In genomic region chr1:133941158-133941860, GRCm38 (mm10) we compare ENCODE assay signal across 13 mouse cellular contexts. TPM values are rescaled to one million over a fixed set of nuclear protein-coding genes. Genes with fewer than 3 reads are reported as not detected.
A peak's percentile ranks its signal among the peaks of the same experiment; 100 is the strongest.
DNase-seq lines count a peak whose midpoint lies in the region; ATAC-seq and TF ChIP-seq lines count a peak whose summit lies in the region.
"Had no signal": no experiment of that assay in that cellular context is flagged by ENCODE, and none has a peak within 500 bp of the region (broad histone marks: within the 10 kb centered on the region; RNA-seq: fewer than 3 reads in every experiment).

No protein-coding gene starts in this region.

- no peaks in the 10 kb centered on the region for H3K27me3 ChIP-seq in lung, embryonic 14.5 days (ENCODE audit: insufficient read depth, low read length)
- H3K27me3 ChIP-seq in embryonic facial prominence, embryonic 15.5 days: no peaks in the 10 kb centered on the region
- H3K27me3 ChIP-seq in myocyte (ENCODE audit: control insufficient read depth, insufficient read depth, insufficient read length): no peaks in the 10 kb centered on the region
- H3K27me3 ChIP-seq: liver, embryonic 15.5 days had no signal

- DNase-seq in lung, embryonic 14.5 days: peak; percentile 76
- DNase-seq in lung, postnatal 10 days: no peak
- DNase-seq in ZHBTc4 (ENCODE audit: low read depth, low spot score): peak; percentile 18
- no peak for DNase-seq in kidney, adult 8-10 months
- DNase-seq in right cerebral cortex, postnatal 25 days: no peak
- DNase-seq: adrenal gland, adult 2 months; cerebellum, postnatal 10 days had no signal

- peak overlapping the region; percentile 70 for H3K27ac ChIP-seq in lung, embryonic 14.5 days (ENCODE audit: low read depth)
- peak overlapping the region; percentile 79 for H3K27ac ChIP-seq in embryonic facial prominence, embryonic 15.5 days (replicated peaks)
- H3K27ac ChIP-seq: hindbrain, embryonic 14.5 days; liver, embryonic 15.5 days; midbrain, embryonic 10.5 days had no signal

- no peaks in the 10 kb centered on the region for H3K9me3 ChIP-seq in lung, embryonic 14.5 days (ENCODE audit: low read depth, low read length)
- H3K9me3 ChIP-seq in embryonic facial prominence, embryonic 15.5 days (replicated peaks): no peaks in the 10 kb centered on the region
- H3K9me3 ChIP-seq: liver, embryonic 15.5 days had no signal

- no peaks in the 10 kb centered on the region for H3K79me2 ChIP-seq in myocyte (ENCODE audit: control insufficient read depth, insufficient read depth)

- no peak overlapping the region for H3K4me3 ChIP-seq in lung, embryonic 14.5 days (ENCODE audit: low read depth, low read length)
- no peak overlapping the region for H3K4me3 ChIP-seq in embryonic facial prominence, embryonic 15.5 days (replicated peaks)
- H3K4me3 ChIP-seq in myocyte: no peak overlapping the region
- H3K4me3 ChIP-seq: liver, embryonic 15.5 days; midbrain, embryonic 10.5 days had no signal

- H3ac ChIP-seq in myocyte (ENCODE audit: control insufficient read depth, insufficient read length): no peak overlapping the region

- peaks cover 11% of the 10 kb centered on the region for H3K4me1 ChIP-seq in lung, embryonic 14.5 days (ENCODE audit: insufficient read depth)
- peaks cover 16% of the 10 kb centered on the region for H3K4me1 ChIP-seq in embryonic facial prominence, embryonic 15.5 days
- H3K4me1 ChIP-seq: midbrain, embryonic 10.5 days had no signal

- no peak overlapping the region for H3K9ac ChIP-seq in lung, embryonic 14.5 days
- H3K9ac ChIP-seq in embryonic facial prominence, embryonic 15.5 days: no peak overlapping the region
- H3K9ac ChIP-seq: hindbrain, embryonic 14.5 days; liver, embryonic 15.5 days had no signal

- peak; percentile 91 for ATAC-seq in lung, embryonic 14.5 days (ENCODE audit: insufficient read depth)
- ATAC-seq in embryonic facial prominence, embryonic 15.5 days (ENCODE audit: insufficient number of reproducible peaks, low FRiP score, low TSS enrichment, low read depth): peak; percentile 81

- no peaks in the 10 kb centered on the region for H3K36me3 ChIP-seq in lung, embryonic 14.5 days (ENCODE audit: insufficient read depth)
- no peaks in the 10 kb centered on the region for H3K36me3 ChIP-seq in embryonic facial prominence, embryonic 15.5 days
- no peaks in the 10 kb centered on the region for H3K36me3 ChIP-seq in myocyte (ENCODE audit: control insufficient read depth, insufficient read depth)
- H3K36me3 ChIP-seq: liver, embryonic 15.5 days; midbrain, embryonic 10.5 days had no signal

- TF ChIP-seq CTCF in lung, embryonic 14.5 days (IDR thresholded peaks at IDR 0.05; ENCODE audit: low read depth): no peak

- TF ChIP-seq POLR2A in myocyte (IDR thresholded peaks at IDR 0.05; ENCODE audit: insufficient read length, low read depth): no peak

- WGBS in lung, embryonic 14.5 days: 35% methylated on average over 11 of the region's 11 CpGs
- 32% methylated on average over 11 of the region's 11 CpGs for WGBS in embryonic facial prominence, embryonic 15.5 days

- H3K4me2 ChIP-seq in lung, embryonic 14.5 days: no peak overlapping the region
- H3K4me2 ChIP-seq in embryonic facial prominence, embryonic 15.5 days (replicated peaks): no peak overlapping the region
- H3K4me2 ChIP-seq in myocyte (ENCODE audit: low read depth): peak overlapping the region; percentile 73
- H3K4me2 ChIP-seq: hindbrain, embryonic 14.5 days; liver, embryonic 15.5 days had no signal

TF ChIP-seq in myocyte, 11 proteins besides CTCF, POLR2A, EP300 and RAD21:
- peak; percentile 86 for TF ChIP-seq TCF3 (IDR thresholded peaks at IDR 0.05; ENCODE audit: insufficient read length, low read depth)
- TF ChIP-seq POLR2AphosphoS2 (IDR thresholded peaks at IDR 0.05; ENCODE audit: insufficient read length, low read depth): no peak
- TF ChIP-seq CEBPB (IDR thresholded peaks at IDR 0.05; ENCODE audit: insufficient read depth, poor library complexity, severe bottlenecking): 0 out of 2 replicates have a peak, but pooled peaks have one; percentile 40
- peak; percentile 65 for TF ChIP-seq TCF12 (IDR thresholded peaks at IDR 0.05; ENCODE audit: insufficient read depth, poor library complexity, severe bottlenecking)
- peak; percentile 60 to 94 (median 85) for TF ChIP-seq MYOG (IDR thresholded peaks at IDR 0.05; ENCODE audit: control insufficient read depth in 1 of 3, insufficient read depth in 1 of 3, insufficient read length in 2 of 3, low read depth in 2 of 3)
- TF ChIP-seq USF1 (IDR thresholded peaks at IDR 0.05; ENCODE audit: low read depth): no peak
- no peak for TF ChIP-seq REST (IDR thresholded peaks at IDR 0.05; ENCODE audit: insufficient read depth, insufficient read length)
- TF ChIP-seq MYOD1 (IDR thresholded peaks at IDR 0.05; ENCODE audit: control insufficient read depth in 1 of 3, insufficient read length in 2 of 3, low read depth in 2 of 3): peak in 2 of 3 experiments; percentile 81 to 88

RNA-seq across cellular contexts. Expression of gene Prelp, which starts 20.1 kb away (rescaled TPM):
- polyA plus RNA-seq in lung, embryonic 14.5 days (2014; fragmentation: Nextera tagmentation; extraction: Ambion mirVana): 17.2 and 17.6 TPM in 2 replicates
- polyA plus RNA-seq in embryonic facial prominence, embryonic 15.5 days (2015; fragmentation: Nextera tagmentation; extraction: Ambion mirVana): 6.7 and 8.2 TPM in 2 replicates
- polyA plus RNA-seq in myocyte (2012; fragmentation: generic; extraction: Trizol): 2.3 TPM

RNA-seq across cellular contexts. Expression of gene Optc, which starts 33.5 kb away (rescaled TPM):
- polyA plus RNA-seq in lung, embryonic 14.5 days (2014; fragmentation: Nextera tagmentation; extraction: Ambion mirVana): 0.62 and 1.0 TPM in 2 replicates
- polyA plus RNA-seq in embryonic facial prominence, embryonic 15.5 days (2015; fragmentation: Nextera tagmentation; extraction: Ambion mirVana): 1.1 and 1.2 TPM in 2 replicates
- 0.49 TPM for polyA plus RNA-seq in myocyte (2012; fragmentation: generic; extraction: Trizol)
- polyA plus RNA-seq: kidney, embryonic 14.5 days had no signal

Comparison
In these comparisons a context has a peak if more than half of its experiments do, and no peak if none do; other contexts are left out.
1. DNase-seq: peak in lung, embryonic 14.5 days (single experiment) and ZHBTc4 (single experiment); none in lung, postnatal 10 days (single experiment), kidney, adult 8-10 months (0 of 2) and right cerebral cortex, postnatal 25 days (single experiment).